Mouse (Mus musculus): ENCODE measurements around the gene Gm10663. TPM values are rescaled to one million over a fixed set of nuclear protein-coding genes. Genes with fewer than 3 reads are reported as not detected.

Gene Gm10663
- polyA plus RNA-seq, 1 experiment from 2014 or later, result not detected

GRCm38 (mm10) chr8:65097760-65098415 is 23.1 kb downstream of the Gm10663 start:
- H3K9ac ChIP-seq (ENCODE audit: low read depth, low read length), result no peak overlapping the region
- no peaks in the 10 kb centered on the region for H3K9me3 ChIP-seq (replicated peaks; ENCODE audit: control insufficient read depth, low read length)
- H3K4me3 ChIP-seq (ENCODE audit: low read depth, low read length), result no peak overlapping the region
- 40% methylated on average over 7 of the region's 7 CpGs for WGBS (ENCODE audit: insufficient replicate concordance)
- H3K4me1 ChIP-seq (ENCODE audit: control insufficient read depth, insufficient read depth, low read length), result no peaks in the 10 kb centered on the region
- no peak overlapping the region for H3K4me2 ChIP-seq
- no peaks in the 10 kb centered on the region for H3K27me3 ChIP-seq (ENCODE audit: control insufficient read depth, insufficient read depth, low read length)
- no peaks in the 10 kb centered on the region for H3K36me3 ChIP-seq (ENCODE audit: control insufficient read depth, insufficient read depth, low read length)
- no peak for ATAC-seq (replicated peaks; ENCODE audit: insufficient number of reproducible peaks, low FRiP score, low TSS enrichment)
- no peak overlapping the region for H3K27ac ChIP-seq (ENCODE audit: low read depth, low read length)

- Histone ChIP-seq H3K36me3 (ENCODE audit: control insufficient read depth, insufficient read depth, low read length) (no peaks in the 10 kb centered on the region), H3K27ac (ENCODE audit: low read depth, low read length) (no peak overlapping the region), H3K4me2 (no peak overlapping the region), H3K27me3 (ENCODE audit: control insufficient read depth, insufficient read depth, low read length) (no peaks in the 10 kb centered on the region), H3K4me3 (ENCODE audit: low read depth, low read length) (no peak overlapping the region), H3K9ac (ENCODE audit: low read depth, low read length) (no peak overlapping the region), H3K9me3 (replicated peaks; ENCODE audit: control insufficient read depth, low read length) (no peaks in the 10 kb centered on the region), H3K4me1 (ENCODE audit: control insufficient read depth, insufficient read depth, low read length) (no peaks in the 10 kb centered on the region)
- 72% methylated on average over 3 of the region's 3 CpGs for WGBS (ENCODE audit: insufficient replicate concordance)
- no peak for ATAC-seq (replicated peaks; ENCODE audit: insufficient number of reproducible peaks, low FRiP score, low TSS enrichment)
Observed at GRCm38 (mm10) chr8:65099735-65100134, 24.9 kb downstream of the Gm10663 start.

- 89% methylated on average over 7 of the region's 7 CpGs for WGBS (ENCODE audit: insufficient replicate concordance)
- Histone ChIP-seq H3K9me3 (replicated peaks; ENCODE audit: control insufficient read depth, low read length) (no peaks in the 10 kb centered on the region), H3K27ac (ENCODE audit: low read depth, low read length) (no peak overlapping the region), H3K27me3 (ENCODE audit: control insufficient read depth, insufficient read depth, low read length) (no peaks in the 10 kb centered on the region), H3K4me1 (ENCODE audit: control insufficient read depth, insufficient read depth, low read length) (no peaks in the 10 kb centered on the region), H3K4me3 (ENCODE audit: low read depth, low read length) (no peak overlapping the region), H3K4me2 (no peak overlapping the region), H3K36me3 (ENCODE audit: control insufficient read depth, insufficient read depth, low read length) (no peaks in the 10 kb centered on the region), H3K9ac (ENCODE audit: low read depth, low read length) (no peak overlapping the region)
- ATAC-seq (replicated peaks; ENCODE audit: insufficient number of reproducible peaks, low FRiP score, low TSS enrichment), result no peak
Observed at GRCm38 (mm10) chr8:65103632-65104031, 28.8 kb downstream of the Gm10663 start.

GRCm38 (mm10) chr8:65104041-65104440 is 29.2 kb downstream of the Gm10663 start:
- WGBS (ENCODE audit: insufficient replicate concordance), result 56% methylated on average over 4 of the region's 4 CpGs
- no peaks in the 10 kb centered on the region for H3K27me3 ChIP-seq (ENCODE audit: control insufficient read depth, insufficient read depth, low read length)
- H3K9me3 ChIP-seq (replicated peaks; ENCODE audit: control insufficient read depth, low read length), result no peaks in the 10 kb centered on the region
- H3K4me3 ChIP-seq (ENCODE audit: low read depth, low read length), result no peak overlapping the region
- ATAC-seq (replicated peaks; ENCODE audit: insufficient number of reproducible peaks, low FRiP score, low TSS enrichment), result no peak
- no peak overlapping the region for H3K27ac ChIP-seq (ENCODE audit: low read depth, low read length)
- H3K9ac ChIP-seq (ENCODE audit: low read depth, low read length), result no peak overlapping the region
- no peaks in the 10 kb centered on the region for H3K4me1 ChIP-seq (ENCODE audit: control insufficient read depth, insufficient read depth, low read length)
- no peaks in the 10 kb centered on the region for H3K36me3 ChIP-seq (ENCODE audit: control insufficient read depth, insufficient read depth, low read length)
- H3K4me2 ChIP-seq, result no peak overlapping the region

- 91% methylated on average over 25 of the region's 25 CpGs for WGBS (ENCODE audit: insufficient replicate concordance)
- Histone ChIP-seq H3K4me3 (ENCODE audit: low read depth, low read length) (no peak overlapping the region), H3K4me2 (no peak overlapping the region), H3K36me3 (ENCODE audit: control insufficient read depth, insufficient read depth, low read length) (no peaks in the 10 kb centered on the region), H3K9me3 (replicated peaks; ENCODE audit: control insufficient read depth, low read length) (no peaks in the 10 kb centered on the region), H3K4me1 (ENCODE audit: control insufficient read depth, insufficient read depth, low read length) (no peaks in the 10 kb centered on the region), H3K9ac (ENCODE audit: low read depth, low read length) (no peak overlapping the region), H3K27me3 (ENCODE audit: control insufficient read depth, insufficient read depth, low read length) (no peaks in the 10 kb centered on the region), H3K27ac (ENCODE audit: low read depth, low read length) (no peak overlapping the region)
- ATAC-seq (replicated peaks; ENCODE audit: insufficient number of reproducible peaks, low FRiP score, low TSS enrichment), result no peak
Observed at GRCm38 (mm10) chr8:65107936-65108718, 33.3 kb downstream of the Gm10663 start.

- Histone ChIP-seq H3K4me3 (ENCODE audit: low read depth, low read length) (no peak overlapping the region), H3K36me3 (ENCODE audit: control insufficient read depth, insufficient read depth, low read length) (no peaks in the 10 kb centered on the region), H3K9me3 (replicated peaks; ENCODE audit: control insufficient read depth, low read length) (no peaks in the 10 kb centered on the region), H3K4me1 (ENCODE audit: control insufficient read depth, insufficient read depth, low read length) (no peaks in the 10 kb centered on the region), H3K27me3 (ENCODE audit: control insufficient read depth, insufficient read depth, low read length) (no peaks in the 10 kb centered on the region), H3K9ac (ENCODE audit: low read depth, low read length) (no peak overlapping the region), H3K27ac (ENCODE audit: low read depth, low read length) (no peak overlapping the region), H3K4me2 (no peak overlapping the region)
- 71% methylated on average over 6 of the region's 6 CpGs for WGBS (ENCODE audit: insufficient replicate concordance)
- ATAC-seq (replicated peaks; ENCODE audit: insufficient number of reproducible peaks, low FRiP score, low TSS enrichment), result no peak
Observed at GRCm38 (mm10) chr8:65108936-65109335, 34.1 kb downstream of the Gm10663 start.

GRCm38 (mm10) chr8:65110285-65110691 is 35.5 kb downstream of the Gm10663 start:
- no peaks in the 10 kb centered on the region for H3K9me3 ChIP-seq (replicated peaks; ENCODE audit: control insufficient read depth, low read length)
- no peak for ATAC-seq (replicated peaks; ENCODE audit: insufficient number of reproducible peaks, low FRiP score, low TSS enrichment)
- H3K4me2 ChIP-seq, result no peak overlapping the region
- no peaks in the 10 kb centered on the region for H3K4me1 ChIP-seq (ENCODE audit: control insufficient read depth, insufficient read depth, low read length)
- H3K27ac ChIP-seq (ENCODE audit: low read depth, low read length), result no peak overlapping the region
- no peak overlapping the region for H3K4me3 ChIP-seq (ENCODE audit: low read depth, low read length)
- H3K36me3 ChIP-seq (ENCODE audit: control insufficient read depth, insufficient read depth, low read length), result no peaks in the 10 kb centered on the region
- H3K27me3 ChIP-seq (ENCODE audit: control insufficient read depth, insufficient read depth, low read length), result no peaks in the 10 kb centered on the region
- 40% methylated on average over 5 of the region's 5 CpGs for WGBS (ENCODE audit: insufficient replicate concordance)
- no peak overlapping the region for H3K9ac ChIP-seq (ENCODE audit: low read depth, low read length)

- H3K27me3 ChIP-seq (ENCODE audit: control insufficient read depth, insufficient read depth, low read length), result no peaks in the 10 kb centered on the region
- H3K4me1 ChIP-seq (ENCODE audit: control insufficient read depth, insufficient read depth, low read length), result no peaks in the 10 kb centered on the region
- WGBS (ENCODE audit: insufficient replicate concordance), result 70% methylated on average over 6 of the region's 6 CpGs
- no peak overlapping the region for H3K9ac ChIP-seq (ENCODE audit: low read depth, low read length)
- no peak for ATAC-seq (replicated peaks; ENCODE audit: insufficient number of reproducible peaks, low FRiP score, low TSS enrichment)
- H3K9me3 ChIP-seq (replicated peaks; ENCODE audit: control insufficient read depth, low read length), result no peaks in the 10 kb centered on the region
- H3K27ac ChIP-seq (ENCODE audit: low read depth, low read length), result no peak overlapping the region
- no peak overlapping the region for H3K4me2 ChIP-seq
- H3K36me3 ChIP-seq (ENCODE audit: control insufficient read depth, insufficient read depth, low read length), result no peaks in the 10 kb centered on the region
- H3K4me3 ChIP-seq (ENCODE audit: low read depth, low read length), result no peak overlapping the region
Observed at GRCm38 (mm10) chr8:65112092-65112491, 37.3 kb downstream of the Gm10663 start.

- H3K36me3 ChIP-seq (ENCODE audit: control insufficient read depth, insufficient read depth, low read length), result no peaks in the 10 kb centered on the region
- no peak for ATAC-seq (replicated peaks; ENCODE audit: insufficient number of reproducible peaks, low FRiP score, low TSS enrichment)
Observed at GRCm38 (mm10) chr8:65126014-65126413, 51.2 kb downstream of the Gm10663 start.

More at GRCm38 (mm10) chr8:65126014-65126413, 51.2 kb downstream of the Gm10663 start:
- WGBS (ENCODE audit: insufficient replicate concordance), result 59% methylated on average over 1 of the region's 1 CpGs
- Histone ChIP-seq H3K4me1 (ENCODE audit: control insufficient read depth, insufficient read depth, low read length) (no peaks in the 10 kb centered on the region), H3K9ac (ENCODE audit: low read depth, low read length) (no peak overlapping the region), H3K4me2 (no peak overlapping the region), H3K27me3 (ENCODE audit: control insufficient read depth, insufficient read depth, low read length) (no peaks in the 10 kb centered on the region), H3K27ac (ENCODE audit: low read depth, low read length) (no peak overlapping the region), H3K4me3 (ENCODE audit: low read depth, low read length) (no peak overlapping the region), H3K9me3 (replicated peaks; ENCODE audit: control insufficient read depth, low read length) (no peaks in the 10 kb centered on the region)
